Mouse (Mus musculus) monocyte, adult 5-6 weeks (primary cell): ENCODE data around the gene Ikzf5. TPM values are rescaled to one million over a fixed set of nuclear protein-coding genes. Genes with fewer than 3 reads are reported as not detected.

ENCODE experiments used
- ATAC-seq: fragments of 153-309, 156-312 bp; replicated peaks from 2 replicates; pipeline ENCODE4 v1.8.0; 2017; ENCODE audit warnings: mild to moderate bottlenecking; ENCODE audit not compliant: low TSS enrichment, insufficient number of reproducible peaks, severe bottlenecking, poor library complexity, low FRiP score
- total RNA-seq: library from RNA; stranded (forward); fragments of 200-1000, 200-491, 200-594 nt; gene quantifications from 3 replicates; pipeline ENCODE4 v1.2.3, GENCODE M21; 2017

Gene Ikzf5
- total RNA-seq, 1 experiment from 2014 or later = 28.0 TPM

DNA sequence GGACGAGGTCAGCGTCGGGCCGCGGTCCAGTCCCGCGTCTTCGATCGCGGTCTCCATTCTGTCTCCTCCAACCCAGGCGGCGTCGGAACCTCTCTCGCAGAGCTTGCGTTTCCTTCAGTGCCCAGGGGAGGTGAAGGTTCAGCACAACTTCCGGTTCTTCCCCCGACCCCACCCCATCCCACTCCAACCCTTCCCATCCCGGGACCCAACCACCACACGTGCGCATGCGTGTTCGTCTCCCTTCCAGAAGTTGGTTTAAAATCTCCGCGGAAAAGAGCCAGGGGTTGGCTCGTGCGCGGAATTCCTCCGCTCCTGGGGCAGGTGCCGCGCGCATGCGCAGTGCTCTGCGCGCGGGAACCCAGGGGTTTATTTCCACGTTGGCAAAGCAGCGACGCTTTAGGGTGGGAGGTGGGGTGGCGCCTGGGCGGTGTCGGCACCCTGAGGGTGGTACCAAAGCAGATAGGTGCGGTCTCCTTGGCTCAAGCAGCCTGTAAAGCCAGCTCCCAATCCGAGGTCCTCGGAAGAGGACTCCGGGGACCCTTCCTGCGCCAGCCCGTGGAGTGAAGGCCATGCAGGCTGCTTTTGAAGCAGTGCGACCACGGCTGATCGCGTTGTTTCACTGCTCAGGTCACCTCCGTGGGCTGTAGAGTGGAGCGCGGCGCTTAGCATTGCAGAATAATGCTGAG is 47.6 kb downstream of the Ikzf5 start, which contains the start of gene 2310057M21Rik:
Gene 2310057M21Rik (minus strand): TSS at position 145 of the 686 bp plus-strand sequence.
- ATAC-seq = peak; percentile 92

DNA sequence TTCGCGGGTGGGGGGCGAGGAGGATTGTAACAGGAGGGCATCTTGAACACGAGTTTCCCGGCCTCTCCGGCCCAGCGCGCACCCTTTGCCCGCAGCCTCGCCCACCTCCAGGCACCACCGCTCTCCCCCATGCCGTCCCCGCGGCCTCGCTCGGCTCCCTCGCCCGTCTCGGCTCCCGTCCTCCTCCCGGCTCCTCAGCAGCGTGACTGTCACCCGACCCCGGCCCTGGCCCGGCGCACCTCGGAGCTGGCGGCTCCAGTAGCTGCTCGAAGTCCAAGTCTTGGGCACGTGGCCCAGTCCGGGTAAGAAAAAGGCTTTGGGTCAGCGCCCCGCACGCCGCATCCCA is 48.1 kb downstream of the Ikzf5 start:
- no peak; the same call in 1 of the 2 replicates for ATAC-seq

DNA sequence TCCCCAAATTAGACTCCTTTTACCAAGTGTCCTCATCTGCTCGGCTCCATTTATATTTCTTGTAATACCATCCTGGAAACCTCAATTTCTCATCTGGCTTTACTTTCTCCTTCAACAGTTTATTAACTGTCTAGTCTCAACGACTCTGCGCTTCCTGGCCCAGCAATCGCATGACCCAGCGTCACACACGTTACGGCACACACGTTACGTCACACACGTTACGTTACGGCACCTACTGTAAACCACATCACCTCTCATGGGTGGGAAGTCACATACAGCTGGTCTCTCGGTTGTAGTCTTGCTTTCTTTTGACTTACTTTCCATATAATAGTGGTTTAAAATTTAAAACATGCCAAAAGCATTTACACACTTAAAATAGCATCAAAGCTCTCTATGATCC is 54.2 kb downstream of the Ikzf5 start:
- no peak for ATAC-seq

DNA sequence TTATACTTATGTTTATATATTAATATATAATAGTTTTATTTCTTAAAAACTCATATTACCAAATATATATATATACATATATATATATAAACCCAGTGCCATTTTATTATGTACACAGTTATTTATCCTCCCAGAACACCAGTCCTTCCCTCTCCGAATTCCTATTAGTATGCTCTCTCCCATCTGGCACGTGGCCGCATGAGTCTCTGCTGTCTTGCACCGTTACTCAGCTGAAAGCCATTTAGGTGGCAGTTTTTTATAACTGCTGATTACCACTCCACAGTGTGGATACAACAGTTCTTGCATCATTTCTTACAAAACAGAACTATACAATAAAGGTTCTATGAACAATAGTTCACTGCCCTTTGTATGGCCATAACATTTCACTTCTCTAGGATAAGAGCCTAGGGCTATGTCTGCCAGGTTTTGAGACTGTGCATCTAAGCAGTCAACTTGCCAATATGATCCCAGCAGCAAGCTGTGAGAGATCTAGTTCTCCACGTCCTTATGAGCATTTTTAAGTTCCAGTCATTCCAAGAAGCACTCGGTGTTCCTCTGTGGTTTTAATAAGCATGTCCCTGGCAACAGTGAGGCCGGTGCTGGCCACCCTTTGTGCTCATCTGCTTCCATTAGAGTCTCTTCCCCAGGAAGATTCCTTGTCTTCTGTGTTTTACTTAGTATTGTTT is 64.3 kb downstream of the Ikzf5 start:
- ATAC-seq = no peak

Other genes starting within 250 kb of the Ikzf5 start
- not detected in 3 replicates for gene 5430419D17Rik, start 236.1 kb downstream of the Ikzf5 start, total RNA-seq
- gene Cuzd1, start 88.2 kb downstream of the Ikzf5 start, total RNA-seq = not detected in 3 replicates
- gene Fam24b, start 81.0 kb downstream of the Ikzf5 start, total RNA-seq = not detected in 3 replicates
- not detected in 3 replicates for gene Fam24a, start 76.7 kb downstream of the Ikzf5 start, total RNA-seq
- gene 2310057M21Rik, start 47.8 kb downstream of the Ikzf5 start, total RNA-seq = 2.8 to 6.2 TPM (median 3.2 TPM) in 3 replicates
- gene Pstk, start 39.4 kb downstream of the Ikzf5 start, total RNA-seq = 18.9 to 36.5 TPM (median 23.7 TPM) in 3 replicates
- 29.1 to 49.0 TPM (median 36.2 TPM) in 3 replicates for gene Acadsb, start 80 bp upstream of the Ikzf5 start, total RNA-seq
- gene Hmx3, start 132.3 kb upstream of the Ikzf5 start, total RNA-seq = not detected in 3 replicates
- gene Hmx2, start 138.3 kb upstream of the Ikzf5 start, total RNA-seq = not detected in 3 replicates
- 54.8 to 73.5 TPM (median 65.2 TPM) in 3 replicates for gene Bub3, start 149.7 kb upstream of the Ikzf5 start, total RNA-seq